Mouse (Mus musculus): Measurements from ENCODE around the gene Nup210. TPM values are rescaled to one million over a fixed set of nuclear protein-coding genes. Genes with fewer than 3 reads are reported as not detected.
A peak's percentile ranks its signal among the peaks of the same experiment; 100 is the strongest.
"Not testable (repeated sequence)": the region's sequence is repeated elsewhere in the genome, so short reads cannot be mapped to it uniquely, and the experiment has no call there.

Gene Nup210
- total RNA-seq, 1 experiment from 2014 or later, result 3.9 TPM

DNA sequence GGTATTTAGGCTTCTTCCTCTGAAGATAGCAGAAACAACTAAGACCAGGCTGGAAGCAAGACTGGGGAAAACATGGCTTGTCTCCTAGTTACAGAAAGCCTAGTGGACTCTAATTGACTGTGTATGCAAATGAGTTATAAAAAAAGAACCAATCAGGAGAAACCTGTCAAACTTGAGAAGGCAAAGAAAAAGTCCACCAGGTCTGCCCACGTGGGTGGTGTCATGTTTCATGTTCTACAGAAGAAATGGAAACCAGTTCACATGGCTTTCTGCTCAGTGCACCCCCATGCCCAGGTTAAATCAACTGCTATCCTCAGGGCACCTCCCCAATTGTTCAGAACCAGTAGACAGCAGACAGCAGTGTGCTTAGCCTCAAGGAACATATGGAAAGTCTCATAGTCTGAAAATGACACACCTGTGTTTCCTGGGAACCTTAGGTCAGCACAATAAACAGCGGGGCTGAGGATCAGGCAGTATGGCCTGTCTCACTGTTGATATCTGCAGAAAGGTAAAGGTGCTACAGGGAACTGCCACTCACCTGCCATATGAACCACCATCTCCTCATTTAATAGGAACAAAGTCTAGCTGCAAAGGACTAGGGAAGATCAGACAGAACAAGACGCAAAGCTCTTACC, 11.7 kb downstream of the Nup210 start:
- no peak for DNase-seq

DNA sequence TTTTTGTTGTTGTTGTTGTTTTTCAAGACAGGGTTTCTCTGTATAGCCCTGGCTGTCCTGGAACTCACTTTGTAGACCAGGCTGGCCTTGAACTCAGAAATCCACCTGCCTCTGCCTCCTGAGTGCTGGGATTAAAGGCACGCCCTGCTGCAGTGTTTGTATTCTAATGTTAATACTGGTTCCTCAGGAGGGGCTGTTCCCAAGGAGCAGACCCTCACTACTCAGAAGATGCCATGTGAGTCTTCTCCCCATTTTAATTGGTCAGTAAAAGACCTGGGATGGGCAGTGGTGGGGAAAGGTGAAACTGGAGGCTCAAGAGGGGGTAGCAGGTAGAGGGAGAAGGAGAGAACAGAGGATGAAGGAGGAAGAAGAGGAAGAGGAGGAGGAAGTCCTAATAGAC, 13.2 kb downstream of the Nup210 start:
- DNase-seq, result not testable (repeated sequence)

DNA sequence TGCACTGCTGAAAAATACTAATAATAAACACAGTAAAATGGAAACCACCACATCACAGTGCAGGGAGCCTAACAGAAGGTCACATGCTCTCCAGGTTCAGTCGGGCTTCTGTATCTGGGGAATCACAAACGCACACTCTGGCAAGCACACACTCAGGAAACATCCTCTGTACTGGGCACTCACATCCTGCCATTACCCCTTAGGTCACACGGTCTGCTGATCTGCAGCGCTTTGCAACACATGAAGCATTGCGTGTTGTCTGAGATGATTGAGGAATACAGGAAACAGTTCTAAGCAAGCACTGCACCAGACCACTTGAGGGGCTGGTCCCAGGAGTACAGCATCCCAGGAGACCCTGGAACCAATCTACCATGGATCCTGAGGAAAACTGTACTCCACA, 16.0 kb downstream of the Nup210 start:
- no peak for DNase-seq

DNA sequence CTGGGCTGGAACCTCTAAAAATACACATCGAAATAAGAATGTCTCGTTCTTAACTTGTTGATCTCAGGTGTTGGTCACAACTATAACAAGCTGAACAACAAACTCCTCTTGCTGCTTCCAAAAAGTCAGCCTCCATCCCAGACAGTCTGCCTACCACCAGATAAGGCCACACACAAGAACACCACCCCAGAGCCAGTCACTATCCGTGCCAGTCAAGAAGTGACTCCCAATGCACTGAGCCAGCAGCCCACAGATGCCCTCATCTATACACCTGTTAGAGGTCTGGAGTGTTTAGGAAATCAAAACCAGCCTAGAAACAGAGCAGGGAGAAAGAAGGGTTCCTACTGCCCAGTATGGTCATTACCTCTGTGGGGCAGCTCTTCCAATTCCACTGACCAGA, 18.8 kb downstream of the Nup210 start:
- DNase-seq, result no peak

DNA sequence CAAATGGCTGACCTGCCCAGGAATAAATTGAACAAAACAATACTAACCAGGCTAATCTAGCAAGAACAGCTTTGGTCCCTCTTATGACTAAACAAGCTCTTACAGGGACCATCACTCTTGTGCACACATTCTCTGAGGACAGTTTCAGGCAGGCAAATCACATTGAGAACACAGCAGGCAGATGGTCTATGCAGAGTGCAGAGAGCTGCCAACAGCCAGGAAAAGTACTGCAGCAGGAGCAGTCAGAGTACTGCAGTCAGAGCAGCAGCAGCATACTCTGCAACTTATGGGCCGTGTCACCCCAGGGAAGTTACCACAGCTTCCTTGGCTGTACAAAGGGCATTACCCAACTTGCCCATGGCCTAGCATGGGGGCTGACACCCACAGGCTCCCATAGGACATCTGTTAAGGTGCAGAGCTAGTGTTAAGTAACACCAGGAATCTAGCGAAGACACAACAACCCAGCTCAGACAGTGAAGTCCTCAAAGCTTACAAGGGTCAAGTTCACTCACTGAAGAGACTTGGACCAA, 21.5 kb downstream of the Nup210 start:
- DNase-seq, result no peak

DNA sequence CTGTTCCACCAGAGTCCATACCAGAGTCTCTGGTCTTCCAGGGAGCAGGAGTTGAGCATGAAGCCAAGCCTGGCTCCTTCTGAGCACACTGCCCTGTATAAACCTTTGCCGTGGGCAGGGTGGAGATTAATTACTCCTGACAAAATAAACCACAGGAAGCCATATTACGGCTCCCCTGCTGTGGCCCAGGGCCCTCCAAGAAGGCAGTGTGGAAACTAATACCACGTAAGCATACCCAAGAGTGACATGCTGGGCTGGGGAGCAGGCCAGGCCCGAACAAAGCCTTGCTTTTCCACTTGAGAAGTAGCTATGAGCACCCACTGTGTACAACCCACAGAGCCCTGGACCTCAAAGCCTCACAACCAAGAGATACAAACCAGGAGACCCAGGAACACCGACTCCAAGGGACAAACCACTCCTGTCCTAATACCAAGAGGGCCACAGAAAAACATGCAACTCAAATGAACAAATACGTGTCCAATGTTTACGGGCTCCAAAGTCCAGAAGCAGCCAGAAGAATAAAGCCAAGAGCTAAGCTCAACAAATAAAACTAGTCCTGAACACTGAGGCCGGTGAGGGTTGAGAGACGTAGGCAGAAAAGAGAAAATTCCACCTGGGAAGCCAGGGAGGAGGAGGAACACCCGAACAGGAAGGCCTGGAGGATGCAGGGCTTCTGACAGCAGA, 24.3 kb downstream of the Nup210 start:
- no peak for DNase-seq

DNA sequence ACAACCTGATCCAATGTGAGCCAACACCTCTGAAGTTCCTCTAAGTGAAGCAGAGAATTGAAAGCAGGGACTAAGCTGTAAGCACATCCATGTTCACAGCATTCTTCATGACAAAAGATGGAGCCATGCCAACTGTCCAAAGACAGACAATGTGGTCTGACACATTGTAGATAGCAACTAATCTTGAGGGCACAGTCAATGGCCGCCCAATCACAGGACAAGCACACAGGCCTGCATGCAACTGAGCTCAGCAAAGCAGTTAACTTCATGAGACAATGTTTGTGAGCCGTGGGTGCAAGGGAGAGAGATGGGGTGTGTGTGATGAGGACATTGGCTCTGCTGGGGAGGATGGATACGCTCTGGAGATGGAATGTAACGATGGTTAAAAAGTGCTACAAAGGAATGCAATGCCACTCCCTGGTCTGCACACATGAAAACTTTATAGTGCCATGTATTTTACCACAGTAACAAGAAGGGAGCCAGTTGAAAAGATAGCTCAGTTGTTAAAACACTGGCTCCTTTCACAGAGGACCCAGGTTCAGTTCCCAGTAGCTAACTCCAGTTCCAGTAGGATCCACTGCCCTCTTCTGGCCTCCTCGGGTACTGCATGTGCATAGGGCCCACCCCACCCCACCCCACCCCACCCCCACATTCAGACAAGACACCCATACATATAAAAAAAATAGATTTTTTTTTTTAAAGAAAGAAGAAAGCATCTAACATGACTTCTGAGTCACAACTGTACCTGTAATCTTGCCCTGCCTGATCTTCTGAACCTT, 31.3 kb downstream of the Nup210 start:
- peak; percentile 15 for DNase-seq

DNA sequence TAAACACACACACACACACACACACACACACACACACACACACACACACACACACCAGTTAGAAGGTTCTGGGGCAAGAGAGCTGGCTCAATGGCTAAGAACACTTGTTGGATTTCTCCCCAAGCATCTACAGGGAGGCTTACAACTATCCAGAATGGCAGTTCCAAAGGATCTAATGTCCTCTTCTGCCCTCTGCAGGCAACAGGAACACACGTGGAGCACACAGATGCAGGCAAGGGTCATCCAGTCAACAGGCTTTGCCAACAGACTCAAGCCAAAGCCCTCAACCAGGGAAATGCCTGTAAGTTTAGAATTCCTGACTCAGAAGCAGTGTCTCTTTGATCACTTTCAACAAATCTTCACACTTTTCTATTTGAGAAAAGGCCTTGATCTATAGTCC, 36.6 kb downstream of the Nup210 start:
- no peak for DNase-seq

DNA sequence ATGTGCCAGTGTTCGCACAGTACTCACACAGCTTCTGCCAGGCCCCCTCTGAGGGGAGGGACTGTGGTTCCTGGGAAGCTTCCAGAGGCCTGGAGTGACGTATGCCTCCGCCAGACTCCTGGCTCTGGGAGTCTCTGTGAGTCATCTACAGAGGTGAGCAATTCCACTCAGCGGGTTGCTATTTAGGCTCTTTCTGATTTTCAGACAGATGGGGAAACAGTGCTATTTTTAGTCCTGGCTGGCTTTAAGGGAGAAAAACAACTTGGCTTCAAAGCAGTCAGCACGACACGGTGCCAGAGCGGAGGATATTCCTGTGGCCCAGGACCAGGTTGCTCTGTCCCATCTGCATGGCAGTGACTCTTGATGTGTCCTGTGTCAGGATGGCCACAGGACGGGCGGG, 40.4 kb downstream of the Nup210 start:
- peak; percentile 69 for DNase-seq

DNA sequence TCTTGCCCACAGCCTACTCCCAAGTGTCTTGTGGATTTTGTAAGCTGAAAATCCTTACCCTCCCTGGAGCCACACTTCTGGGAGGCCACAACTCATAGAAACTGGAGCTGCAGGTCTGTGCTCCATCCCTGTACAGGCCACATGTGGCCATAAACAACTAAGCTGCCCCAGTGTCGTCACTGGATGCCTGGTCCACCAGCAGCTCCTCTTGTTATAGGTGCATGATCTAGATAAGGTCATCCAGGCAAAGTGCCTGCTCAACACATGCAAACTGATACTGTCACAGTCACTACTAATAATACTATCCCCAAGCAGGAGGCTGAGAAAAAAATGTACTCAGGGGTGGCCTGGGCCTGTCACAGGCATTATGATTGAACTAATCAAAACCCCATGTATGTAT, 48.1 kb downstream of the Nup210 start:
- DNase-seq, result no peak

DNA sequence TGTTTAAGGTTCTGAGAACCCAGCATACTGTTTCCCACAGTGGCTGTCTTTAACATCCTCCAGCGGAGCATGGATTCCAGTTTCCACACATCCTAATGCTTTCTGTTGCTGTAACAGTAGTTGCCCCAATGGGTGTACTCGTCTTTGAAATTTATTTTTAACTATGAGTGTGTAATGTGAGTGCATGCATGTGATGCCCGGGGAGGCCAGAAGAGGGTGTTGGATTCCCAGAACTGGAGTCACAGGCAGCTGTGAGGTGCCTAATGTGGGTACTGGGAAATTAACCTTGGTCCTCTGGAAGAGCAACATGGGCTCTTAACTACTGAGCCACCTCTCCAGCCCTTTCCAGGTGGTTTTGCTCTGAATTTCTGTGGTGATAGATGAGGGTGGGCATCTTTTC, 49.6 kb downstream of the Nup210 start:
- no peak for DNase-seq

DNA sequence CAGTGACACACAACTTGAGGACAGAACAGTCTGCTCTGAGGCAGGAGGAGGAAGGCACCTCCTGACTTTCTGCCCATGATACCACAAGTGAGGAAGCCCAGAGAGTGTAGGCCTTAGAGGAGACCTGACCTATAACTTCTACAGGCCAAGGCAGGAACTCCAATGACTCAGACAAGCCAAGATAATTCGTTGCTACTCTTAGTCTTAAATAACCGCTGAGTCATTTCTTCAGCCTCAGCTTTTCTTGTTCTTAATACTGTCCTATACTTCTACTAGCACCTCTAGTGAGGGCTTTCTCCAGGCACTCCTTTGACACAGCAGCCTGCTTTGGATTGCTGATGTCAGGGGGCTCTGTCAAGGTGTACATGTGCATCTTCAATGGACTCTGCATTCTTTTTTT, 55.3 kb downstream of the Nup210 start:
- no peak for DNase-seq

DNA sequence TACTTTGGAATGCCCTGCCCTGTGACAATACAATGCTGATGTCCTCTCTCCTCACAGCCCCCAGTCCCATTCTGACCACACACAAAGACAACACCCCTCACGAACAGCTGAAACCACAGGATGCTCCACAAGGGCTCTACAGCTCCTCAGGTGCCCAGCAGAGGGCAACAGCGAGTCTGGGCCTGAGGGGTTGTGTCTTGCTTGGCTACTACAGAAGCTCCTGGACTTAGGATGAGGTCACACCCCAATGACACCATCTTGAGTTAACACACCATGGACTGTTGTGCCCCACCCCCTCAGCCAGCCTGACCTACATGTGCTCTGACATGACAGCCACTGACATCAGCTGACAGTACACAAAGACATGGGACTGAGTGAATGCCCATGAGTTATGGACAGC, 56.9 kb downstream of the Nup210 start:
- DNase-seq, result peak; percentile 62

DNA sequence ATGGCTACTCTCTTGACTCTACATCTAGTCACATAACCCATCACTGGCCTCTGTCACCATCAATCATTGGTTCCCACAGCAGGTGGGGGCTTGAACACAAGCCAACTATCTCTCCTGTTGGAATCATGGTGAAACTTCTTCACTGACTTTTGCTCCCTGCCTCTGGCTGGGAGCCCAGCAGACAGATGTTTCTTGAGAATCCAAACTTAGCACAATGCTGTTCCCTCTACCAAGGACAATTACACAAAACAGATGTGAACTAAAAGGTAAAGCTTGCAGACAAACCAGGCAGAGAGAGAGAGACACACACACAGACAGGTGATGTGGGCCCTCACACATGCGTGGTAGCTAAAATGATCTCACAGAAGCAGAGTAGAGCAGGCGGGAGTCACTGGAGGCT, 58.6 kb downstream of the Nup210 start:
- no peak for DNase-seq

DNA sequence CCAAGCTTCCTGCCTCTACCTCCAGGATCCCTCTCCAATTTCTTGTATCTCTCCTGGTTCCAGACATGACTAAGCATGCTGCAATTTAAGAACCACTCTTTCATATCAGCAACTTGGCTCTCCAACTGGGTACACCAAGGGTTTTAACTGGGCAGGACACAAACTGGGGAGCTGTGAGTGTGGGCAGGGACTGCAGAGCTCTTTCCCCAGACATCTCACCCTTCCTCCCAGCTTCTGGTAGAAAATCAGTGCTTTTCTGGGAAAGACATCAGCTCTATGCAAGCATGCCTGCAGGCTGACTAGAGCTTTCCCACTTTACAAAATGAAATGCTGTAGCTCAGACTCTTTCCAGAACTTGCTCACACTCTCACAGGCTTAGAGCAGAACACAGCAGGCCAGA, 60.3 kb downstream of the Nup210 start:
- no peak for DNase-seq

DNA sequence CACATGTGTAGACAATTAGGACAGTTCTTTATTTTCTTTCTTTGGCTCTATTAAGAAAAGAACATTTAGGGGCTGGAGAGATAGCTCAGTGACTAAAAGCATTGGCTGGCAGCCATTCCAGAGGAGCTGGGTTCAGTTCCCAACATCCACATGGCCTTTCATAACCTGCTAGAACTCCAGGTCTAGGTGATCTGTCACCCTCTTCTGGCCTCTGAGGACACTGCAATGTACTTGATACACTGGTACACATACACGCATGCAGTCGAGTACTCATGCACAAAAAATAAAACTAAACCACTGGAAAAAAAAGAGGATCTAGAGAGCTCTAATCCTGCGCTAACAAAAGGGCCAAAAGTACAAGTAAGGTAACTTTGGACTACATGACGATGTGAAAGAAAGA, 64.1 kb downstream of the Nup210 start:
- DNase-seq, result no peak

DNA sequence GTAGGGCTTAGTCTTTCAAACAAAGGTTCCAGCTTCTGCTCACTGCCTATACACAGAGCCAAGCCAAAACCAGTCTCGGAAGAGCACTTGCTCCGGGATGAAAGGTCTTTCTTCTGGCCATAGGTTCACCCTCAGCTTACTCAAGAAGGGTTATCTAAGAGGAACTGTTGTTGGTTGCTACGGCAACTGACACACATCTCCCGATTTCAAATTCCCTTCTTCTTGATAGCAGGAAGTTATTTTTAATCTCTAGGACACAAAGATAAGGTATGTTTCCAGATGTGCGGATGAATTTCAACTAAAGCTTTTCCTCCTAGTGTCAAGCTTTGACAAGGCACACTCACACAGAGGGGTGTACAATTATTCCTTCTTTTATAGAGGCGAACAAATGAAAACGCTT, 68.6 kb downstream of the Nup210 start:
- no peak for DNase-seq

DNA sequence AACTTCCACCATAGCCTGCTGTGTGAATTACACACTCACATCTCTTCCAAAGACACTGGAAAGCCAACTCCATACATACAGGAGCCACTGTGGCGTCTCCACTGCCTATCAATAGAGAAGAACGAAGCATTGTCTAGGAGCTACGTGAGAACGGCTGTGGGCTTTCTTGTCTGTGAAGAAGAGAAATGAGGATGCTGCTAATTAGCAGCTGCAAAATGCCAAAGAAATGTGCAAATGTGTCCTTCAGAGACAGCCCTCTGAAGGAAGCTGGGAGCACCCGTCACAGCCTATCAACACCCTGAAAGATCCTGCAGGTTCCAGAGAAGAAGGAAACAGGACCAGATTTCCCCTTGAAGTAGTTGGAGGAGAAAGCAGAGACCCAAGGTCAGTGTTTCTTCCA, 69.2 kb downstream of the Nup210 start:
- no peak for DNase-seq

DNA sequence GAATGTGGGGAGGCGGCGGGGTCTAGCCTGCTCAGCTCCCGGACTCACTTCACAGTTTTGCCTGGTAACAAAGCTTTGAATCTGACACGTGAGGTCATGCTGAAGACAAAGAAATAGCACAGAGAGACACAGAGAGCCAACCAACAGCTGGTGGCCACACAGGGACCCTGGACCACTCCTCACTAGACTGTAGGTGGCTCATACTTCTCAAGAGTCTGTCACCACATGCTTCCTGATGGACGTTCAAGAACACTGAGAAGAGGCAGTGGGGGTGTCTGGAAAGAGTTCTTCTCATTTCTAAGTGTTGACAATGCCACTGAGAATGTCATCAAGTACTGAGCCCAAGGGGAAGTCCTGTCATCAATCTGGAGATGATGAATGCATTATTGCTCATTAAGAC, 70.4 kb downstream of the Nup210 start:
- no peak for DNase-seq

DNA sequence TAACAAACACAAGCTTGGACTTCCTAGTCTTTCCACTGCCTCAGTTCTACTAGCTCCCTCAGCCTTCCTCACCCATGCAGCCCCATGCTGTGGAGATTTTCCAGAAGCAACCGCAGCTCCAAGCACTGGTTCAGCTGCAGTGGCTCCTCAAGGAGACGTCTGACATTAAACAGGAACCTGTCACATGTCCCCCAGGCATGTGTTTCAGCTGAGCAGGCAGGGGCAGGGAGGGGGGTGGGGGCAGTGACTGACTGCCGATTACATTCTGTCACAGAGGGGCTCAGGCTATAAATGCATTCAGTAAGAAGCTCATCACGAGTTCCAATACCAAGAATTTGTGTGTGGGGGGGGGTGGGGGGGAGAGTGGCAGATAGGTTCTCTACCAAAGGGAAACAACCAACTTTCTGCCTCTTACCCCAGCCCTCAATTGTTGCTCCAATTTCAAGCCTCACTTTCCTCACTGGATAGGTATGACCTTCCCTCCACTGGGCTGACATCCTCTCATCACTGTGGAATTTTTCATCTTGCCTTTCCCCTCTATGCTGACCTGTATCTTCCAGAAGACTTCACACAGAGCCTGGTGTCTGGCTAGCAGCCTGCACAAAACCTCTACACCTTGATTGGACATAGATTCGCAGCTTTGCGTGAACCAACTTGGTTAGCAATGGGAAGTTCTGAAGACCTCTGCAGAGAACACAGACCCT, 71.8 kb downstream of the Nup210 start:
- DNase-seq, result no peak

DNA sequence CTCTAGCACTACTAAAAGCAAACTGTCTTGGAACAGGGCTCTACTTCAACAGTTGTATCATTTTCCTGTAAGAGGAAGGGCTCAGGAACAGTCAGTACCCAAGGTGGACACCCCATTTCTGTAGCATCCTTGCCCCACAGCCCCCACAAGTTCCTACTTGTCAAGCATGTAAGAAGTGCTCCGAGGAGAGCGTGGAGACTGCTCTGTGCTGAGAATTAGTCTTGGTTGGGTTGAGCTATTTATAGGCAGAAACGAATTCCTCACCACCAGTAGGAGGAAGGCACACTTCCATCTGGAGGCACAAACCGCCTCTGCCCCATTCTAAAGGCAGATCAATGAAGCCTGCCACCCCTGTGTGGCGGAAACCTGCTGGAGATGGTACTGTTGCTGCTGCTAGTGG, 75.3 kb downstream of the Nup210 start:
- DNase-seq, result no peak

DNA sequence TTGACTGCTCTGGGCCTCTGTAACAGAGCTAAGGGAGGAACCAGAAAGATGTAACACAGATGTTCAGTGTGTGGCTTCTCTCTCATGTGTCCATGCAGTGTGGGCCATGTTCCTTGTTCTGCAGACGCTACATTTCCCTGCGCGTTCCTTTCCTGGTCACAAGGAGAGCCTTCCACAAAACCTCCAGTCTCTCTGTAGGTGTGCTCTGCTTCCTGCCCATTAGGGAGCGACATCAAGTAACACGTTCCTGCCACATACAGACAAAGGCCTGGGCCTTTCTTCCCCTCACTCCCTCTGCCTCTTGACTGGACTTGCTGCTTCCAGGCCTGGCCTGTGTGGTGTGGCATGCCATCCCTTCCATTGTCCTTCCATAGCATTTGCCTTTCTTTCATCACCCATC, 88.4 kb downstream of the Nup210 start:
- no peak for DNase-seq

DNA sequence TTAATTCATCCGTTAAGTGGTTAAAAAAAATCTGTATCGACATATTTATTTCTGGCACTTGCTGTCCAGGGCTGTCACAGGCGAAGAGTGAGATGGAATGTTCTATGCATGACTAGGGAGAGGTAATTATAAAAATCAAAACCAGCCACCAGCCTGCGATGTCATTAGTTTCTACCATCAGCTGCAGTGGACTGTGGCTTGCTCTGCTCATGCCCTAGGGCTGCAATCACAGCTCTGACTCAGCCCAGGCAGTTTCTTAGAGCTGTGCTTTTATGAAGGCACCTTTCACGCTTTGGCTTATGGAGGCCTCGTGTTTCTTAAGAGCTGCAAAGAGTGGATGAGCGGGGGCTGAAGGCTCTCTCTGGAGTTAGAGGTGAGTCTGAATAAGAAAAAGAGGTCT, 95.8 kb downstream of the Nup210 start:
- DNase-seq, result no peak

All from adrenal gland, postnatal 25 days (tissue).